Mouse (Mus musculus) spleen, embryonic (tissue): Measurements from ENCODE around the gene Lingo2.

ENCODE experiments used
- CTCF ChIA-PET: fragments of 350-600 bp; sonication (Branson Sonifier 250); formaldehyde crosslinking; loops from one replicate; lab custom pipeline; 2022; lab: Charles Lee

Gene Lingo2

DNA sequence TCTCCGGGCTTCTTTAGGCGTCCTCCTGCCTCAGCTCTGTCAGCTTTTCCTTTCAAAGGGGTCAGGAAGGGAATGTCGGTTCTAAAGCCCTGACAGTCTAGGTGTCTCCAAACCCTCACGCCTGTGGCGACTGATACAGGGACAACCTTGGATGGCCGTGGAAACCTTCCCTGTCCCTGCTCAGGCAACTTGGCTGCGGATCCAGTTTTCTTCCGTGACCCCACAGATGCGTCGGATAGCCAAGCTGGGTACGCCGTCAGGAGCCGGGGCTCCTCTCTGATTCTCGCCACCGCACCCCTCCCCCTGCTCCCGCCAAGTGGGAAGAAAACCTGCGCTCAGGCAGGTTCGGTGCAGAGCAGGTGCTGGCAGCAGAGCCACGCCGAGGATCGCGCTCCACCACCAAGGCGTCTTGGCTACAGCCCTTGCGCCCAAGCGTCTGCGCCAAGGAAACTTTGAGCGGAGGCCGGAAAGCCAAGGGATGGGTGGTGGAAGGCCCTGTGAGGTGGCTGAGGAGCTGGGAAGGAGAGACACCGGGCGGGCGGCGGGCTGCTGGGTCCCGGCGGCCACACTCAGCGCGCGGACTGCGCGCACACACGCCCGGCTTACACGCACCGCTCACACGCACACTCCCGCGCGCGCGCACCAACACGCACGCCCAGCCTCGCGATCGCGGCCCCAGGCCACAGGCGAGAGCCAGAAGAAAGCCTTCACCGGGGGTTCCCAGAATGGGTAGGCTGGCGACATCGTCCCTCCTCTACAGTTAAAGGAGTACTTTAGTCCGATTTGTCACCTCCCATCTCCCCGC, at the start of gene Lingo2:
Gene Lingo2 (minus strand): TSS at position 598 of the 805 bp plus-strand sequence.
- CTCF ChIA-PET = no interaction called here

DNA sequence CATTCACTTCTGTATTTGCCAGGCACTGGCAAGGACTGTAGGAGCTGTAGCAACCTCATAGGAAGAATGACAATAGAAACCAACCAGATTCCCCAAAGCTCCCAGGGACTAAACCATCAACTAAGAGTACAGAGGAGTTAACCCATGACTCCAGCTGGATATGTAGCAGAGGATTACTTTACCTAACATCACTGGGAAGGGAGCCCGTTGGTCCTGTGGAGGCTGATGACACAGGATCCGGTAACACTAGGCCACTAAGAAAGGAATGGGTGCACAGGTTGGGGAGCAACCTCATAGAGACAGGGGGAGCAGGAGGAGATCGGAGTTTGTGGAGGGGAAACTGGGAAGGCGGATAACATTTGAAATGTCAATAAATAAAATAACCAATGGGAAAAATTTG, 21.8 kb upstream of the Lingo2 start:
- CTCF ChIA-PET = no interaction called here

DNA sequence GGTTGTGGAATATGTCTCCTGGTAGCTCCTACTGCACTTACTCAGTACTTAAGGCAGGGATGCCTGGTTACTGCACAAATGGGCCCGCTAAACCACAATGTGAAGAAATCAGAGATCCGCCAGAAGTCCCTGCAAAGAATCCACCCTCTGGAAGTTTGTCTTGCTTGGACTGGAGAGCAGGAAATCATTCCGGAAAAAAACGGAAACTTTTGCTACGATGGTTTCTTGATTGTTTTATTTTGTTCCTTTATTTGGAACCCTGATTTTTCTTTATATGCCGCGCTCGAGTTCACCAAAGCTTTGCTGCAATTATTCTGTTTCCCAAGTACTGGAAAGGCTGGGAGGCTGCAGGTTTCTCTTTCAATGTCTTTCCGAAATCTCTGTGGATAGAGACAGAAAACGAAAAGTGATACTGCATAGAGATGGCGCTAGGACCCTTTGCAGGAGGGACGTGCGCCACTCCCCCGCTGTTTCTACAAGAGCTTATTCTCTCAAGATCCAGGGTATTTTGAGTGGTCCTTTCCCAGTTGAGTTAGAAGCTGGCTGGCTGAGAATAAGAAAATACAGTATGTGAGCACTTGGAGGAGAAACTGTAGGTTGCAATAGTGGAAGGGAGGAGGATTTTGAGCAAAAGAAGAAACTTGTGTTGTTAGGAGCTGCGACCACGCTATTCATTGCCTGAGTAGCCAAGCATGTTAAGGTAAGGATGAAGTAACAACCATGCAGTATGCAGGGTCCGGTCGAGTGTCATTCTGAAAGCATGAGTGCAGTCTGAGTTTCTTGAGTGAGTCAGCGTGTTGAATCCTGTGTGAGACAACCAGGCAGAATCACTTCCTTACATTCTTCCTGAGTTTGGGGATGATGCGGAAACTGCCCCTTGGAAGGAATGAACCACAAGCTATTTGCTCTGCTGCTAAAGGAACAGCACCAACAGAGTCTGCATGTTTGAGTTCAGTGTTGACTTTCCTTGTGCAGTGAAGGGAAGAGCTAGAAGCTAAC, 1.2 kb upstream of the Lingo2 start:
- CTCF ChIA-PET = no interaction called here

DNA sequence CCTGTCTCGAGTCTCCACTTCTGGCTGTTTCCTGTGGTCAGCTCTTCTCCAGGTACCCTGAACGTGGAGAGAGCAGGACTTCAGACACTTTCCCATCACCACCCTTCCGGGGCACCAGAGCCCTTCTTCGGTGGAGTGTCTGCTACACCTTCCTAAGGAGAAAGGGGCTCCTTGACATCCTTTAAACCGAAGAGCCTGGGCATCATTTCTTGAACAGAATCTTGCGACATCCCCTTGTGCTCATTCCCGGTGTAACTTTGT, 338 bp upstream of the Lingo2 start:
- CTCF ChIA-PET = no interaction called here

DNA sequence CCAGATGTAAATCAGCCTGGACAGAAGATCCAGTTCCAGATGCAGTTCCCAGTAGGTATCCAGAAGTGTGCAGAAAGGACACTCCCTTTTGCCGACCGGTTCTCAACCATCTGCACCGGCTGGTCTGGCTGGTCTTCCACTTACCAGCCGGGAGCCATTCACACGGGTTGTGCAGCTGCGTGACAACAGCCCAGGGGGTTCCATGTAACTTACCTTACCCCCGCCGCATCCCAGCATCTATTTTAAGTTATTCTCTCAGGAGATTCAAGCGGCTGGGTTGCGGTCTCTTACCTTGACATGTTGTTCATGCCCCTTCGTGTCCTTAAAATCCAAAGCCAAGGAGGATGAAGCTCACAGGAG, 777 bp downstream of the Lingo2 start:
- CTCF ChIA-PET = no interaction called here

DNA sequence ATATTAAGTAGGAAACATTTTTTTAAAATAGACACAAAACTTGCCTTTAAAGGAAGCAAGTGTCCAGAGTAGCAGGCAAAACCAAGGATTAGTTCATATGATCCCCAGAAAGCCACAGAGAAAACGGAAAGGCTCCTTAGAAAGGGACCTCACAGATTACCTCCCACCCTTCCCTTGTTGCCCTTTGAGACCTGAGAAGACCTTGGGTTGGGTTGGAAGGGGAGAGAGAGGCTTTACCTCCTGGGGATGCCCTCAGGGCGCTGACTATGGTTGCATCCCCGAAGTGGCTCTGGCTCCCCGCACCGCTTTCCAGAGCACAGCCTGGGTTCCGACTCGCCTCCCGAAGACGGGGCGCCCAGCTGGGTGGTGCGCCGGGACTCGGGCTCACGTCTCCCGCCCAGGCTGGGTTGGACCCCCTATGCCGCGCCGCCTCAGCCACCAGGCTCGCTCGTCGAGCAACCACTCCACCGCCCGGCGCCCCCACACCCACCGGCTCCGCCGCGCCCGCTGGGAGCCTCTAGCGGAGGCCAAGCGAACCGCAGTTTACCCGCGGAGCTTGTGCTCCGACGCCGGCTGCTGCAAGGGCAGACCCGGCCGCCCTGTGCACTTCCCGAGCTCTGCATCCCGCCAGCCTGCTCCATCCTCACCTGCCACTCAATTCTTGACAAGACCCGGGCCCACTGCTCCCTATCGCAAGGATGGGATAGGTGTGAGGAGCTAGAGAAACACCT, 1.4 kb downstream of the Lingo2 start:
- CTCF ChIA-PET = no interaction called here

DNA sequence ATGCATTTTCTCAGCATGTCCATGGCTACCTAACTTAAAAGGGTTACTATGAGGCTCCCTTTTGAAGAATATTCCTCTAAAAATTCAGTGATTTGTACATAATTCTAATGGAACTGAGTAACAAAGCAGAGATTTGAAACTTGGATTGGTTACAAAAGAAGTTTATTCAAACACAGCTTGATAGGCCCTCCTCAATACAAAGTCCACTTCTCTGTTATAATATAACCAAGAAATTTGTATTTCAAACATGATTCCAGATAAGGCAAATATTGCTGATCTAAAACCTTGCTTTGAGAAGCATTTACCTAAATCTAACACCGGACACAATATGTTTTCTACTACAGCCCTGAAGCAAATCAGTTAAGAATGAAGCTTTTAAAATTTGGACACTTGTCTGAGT, 60.7 kb downstream of the Lingo2 start:
- CTCF ChIA-PET = no interaction called here

DNA sequence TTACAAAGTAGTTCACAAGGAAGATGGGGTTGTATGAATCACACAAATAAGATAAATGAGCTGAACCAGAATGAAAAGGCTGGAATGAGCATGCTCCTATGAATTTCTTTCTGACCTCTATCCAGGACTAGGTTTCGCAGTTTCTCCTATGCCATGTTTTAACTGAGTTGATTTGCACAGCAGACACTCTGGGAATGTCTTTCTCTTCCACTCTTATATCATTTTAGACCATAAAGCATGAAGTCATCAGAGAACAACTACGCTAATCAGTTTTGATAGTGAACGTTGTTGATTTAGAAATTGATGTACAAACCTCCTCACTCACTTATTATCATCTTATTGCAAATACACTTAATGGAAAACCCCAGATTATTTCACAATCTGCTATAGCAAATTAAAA, 61.2 kb downstream of the Lingo2 start:
- CTCF ChIA-PET = no interaction called here

DNA sequence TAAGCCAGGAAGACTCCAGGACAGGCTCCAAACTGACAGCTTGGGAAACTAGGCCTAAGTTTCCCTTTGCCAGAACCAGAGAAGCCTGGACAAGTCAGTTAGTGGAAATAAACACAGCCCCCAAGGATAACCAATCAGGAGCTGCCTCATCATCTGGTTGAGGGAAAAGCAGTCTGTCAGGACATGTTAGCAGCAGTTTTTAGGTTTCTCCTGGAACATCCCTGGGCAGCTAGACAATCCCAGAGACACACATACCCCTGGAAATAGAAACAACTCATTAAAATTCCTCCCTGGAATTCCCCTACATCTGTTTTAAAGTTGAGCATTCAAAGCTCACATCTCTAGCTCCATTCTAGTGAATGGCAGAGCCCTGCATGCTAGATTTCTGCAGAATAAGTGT, 76.8 kb downstream of the Lingo2 start:
- CTCF ChIA-PET = no interaction called here

DNA sequence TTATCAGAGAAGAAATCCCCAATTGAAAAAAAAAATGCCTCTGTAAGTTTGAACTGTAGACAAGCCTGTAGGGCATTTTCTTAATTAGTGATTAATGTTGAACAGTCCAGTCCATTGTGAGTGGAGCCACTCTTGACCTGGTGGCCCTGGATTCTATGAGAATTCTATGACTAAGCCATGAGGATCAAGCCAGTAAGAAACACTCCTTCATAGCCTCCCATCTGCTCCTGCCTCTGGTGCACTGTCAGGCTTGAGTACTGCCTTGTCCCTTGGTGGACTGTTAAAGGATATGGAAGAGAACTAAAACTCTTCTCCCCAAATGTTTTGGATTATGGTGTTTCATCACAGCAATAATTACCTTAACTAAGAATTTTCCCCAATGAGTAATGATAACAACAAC, 126.6 kb downstream of the Lingo2 start:
- CTCF ChIA-PET = no interaction called here

DNA sequence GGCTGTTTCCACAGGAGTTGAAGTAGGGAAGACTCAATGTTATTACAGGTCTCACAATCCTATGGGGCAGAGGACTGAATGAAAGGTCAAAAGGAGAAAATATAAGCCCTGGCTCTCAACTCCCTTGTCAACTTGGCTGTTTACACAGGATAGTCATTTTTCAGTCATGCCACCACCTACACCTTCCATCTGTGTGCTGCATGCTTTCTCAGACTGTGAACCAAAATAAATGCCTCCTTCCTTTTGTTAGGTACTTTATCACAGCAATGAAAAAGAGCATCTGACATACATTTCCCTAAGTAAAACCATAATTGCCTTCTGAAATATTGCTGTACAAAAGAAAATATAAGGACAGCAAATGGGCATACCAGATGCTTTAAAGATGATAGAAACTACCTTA, 129.6 kb downstream of the Lingo2 start:
- CTCF ChIA-PET = no interaction called here

DNA sequence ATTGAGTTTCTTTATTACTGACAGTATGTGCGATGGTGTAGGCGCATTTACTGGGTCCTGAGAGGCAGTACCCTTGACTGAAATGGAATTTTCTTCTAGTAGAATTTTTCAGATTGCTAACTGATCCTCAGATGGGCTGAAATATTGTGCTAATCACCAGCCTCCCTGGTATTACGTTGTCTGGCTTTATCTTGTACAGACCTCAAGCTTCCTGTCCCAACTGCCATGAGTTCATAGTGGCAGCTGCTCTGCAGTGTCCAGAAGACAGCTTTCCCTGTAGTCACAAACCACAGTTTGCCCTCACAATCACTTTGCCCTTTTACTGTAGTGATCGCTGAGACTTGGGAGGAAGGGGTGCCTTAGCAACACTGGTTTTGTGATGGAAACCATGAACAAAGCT, 176.5 kb downstream of the Lingo2 start:
- CTCF ChIA-PET = no interaction called here

DNA sequence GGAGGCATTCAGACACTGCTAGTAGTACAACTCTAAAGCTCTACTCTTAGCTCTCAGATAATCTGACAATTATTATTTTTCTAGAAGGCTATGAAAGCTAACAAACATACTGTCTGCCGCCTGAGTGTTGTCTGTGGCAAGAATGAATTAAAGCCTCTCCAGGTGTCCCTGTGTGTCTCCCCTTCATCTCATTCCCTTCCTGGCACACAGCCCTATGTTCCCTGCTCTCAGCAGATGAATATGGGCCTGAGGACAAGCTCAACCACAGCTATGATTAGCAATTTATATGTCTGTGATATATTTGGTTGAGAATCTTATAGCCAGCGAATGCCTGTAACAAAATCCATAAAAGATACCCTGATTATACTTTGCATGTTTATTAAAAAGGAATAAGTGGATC, 220.9 kb downstream of the Lingo2 start:
- CTCF ChIA-PET = no interaction called here

DNA sequence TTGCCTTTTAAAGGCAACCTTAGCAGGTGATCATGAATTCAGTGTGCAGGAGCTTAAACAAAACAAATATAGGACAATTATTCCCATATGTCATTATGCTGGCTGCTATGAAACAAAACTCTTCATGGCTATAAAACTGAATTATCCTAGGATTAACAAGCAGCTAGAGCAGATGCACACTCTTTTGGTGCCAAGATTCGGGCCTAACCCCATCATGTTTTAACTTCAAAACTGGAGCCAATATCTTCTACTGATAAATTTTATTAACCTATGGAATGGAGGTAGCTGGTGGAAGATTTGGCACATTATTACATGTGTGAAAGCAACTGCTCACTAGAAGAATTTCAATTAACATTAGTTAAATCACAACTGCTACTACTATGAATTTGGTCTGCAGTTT, 235.1 kb downstream of the Lingo2 start:
- CTCF ChIA-PET = no interaction called here

DNA sequence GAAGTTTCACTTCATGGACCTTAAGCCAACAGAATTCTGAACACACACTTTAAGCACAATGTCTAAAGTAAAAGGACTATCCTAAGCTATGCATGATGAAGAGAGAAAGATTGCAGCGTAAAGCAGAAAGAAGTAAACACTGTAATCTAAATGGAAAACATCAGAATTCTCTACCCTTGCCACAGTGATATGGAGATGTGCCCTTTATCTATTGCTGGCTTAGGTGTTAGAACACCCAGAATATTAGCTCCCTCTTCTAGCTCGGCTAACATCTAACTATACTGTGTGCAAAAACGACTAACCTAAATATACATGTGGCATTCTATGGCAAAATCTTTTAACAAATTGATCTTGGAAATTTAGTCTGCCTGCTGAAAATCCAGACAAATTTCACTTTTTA, 252.7 kb downstream of the Lingo2 start:
- CTCF ChIA-PET = no interaction called here

DNA sequence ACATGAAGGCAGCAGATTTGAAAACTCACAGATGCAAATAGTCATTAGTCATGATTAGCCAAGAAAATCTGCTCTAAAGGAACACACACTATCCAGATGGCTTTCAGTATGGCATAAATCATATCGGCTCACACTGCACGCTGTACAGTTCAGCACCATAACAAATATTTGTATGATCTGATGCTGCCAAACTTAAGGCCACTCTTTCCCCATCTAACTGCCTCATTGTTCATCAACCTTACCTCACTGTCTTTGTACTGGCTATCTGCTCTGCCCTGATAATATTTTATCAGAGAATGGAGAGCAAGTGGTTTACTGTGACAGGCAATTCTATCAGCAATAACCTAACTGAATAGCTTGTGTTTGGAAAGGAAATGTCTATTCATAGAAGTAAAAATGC, 254.7 kb downstream of the Lingo2 start:
- CTCF ChIA-PET = no interaction called here

DNA sequence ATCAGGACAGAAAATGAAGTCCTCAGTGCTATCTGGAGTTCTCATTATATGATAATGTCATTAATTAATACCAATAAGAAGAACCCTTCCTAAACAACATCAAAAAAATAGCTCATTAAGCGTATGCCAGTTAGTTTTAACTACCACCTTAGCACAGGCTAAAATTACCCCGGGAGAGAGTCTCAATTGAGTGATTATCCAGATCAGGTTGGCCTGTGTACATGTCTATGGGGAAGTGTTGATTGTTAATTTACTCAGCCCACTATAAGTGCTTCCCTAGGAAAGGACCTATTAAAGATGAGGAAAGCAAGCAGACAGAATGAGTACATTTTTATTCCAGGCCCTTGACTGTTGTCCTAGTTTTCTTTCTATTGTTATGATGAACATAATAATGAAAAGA, 291.6 kb downstream of the Lingo2 start:
- CTCF ChIA-PET = no interaction called here

DNA sequence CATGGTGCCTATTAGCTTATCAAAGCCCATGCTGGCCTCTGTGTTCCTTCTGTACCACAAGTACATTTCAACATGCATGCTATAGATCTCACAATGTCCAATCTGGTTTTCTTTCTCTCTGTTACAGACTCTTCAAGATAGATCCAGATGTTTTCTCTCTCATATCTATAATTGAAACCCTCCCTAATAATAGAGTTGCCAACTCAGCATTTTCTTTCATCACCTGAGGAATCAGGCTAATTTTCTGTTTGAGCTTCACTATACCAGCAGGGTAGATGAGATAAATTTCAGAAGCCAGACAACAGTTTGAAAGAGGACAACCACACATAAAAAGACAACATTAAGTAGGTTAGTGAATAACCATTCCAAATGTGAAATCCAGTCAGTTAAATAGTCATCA, 303.8 kb downstream of the Lingo2 start:
- CTCF ChIA-PET = no interaction called here

DNA sequence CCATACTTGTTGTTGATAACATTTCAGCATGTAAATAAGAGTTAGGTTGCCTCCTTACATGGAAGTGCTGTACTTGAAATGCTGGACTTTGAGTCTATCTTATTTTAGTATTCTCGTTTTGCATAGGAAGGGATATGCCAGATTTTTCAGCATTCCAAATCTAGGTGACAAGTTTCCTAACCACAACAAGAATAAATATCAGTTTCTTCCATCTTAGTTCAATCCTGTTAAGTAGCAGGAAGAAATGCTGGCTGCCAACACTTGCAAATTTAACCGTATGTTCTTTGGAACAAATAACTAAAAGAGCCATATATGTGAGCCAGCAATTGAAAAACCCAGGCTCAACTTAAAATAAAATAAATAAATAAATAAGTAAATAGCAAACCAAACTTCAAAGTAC, 315.9 kb downstream of the Lingo2 start:
- CTCF ChIA-PET = no interaction called here

DNA sequence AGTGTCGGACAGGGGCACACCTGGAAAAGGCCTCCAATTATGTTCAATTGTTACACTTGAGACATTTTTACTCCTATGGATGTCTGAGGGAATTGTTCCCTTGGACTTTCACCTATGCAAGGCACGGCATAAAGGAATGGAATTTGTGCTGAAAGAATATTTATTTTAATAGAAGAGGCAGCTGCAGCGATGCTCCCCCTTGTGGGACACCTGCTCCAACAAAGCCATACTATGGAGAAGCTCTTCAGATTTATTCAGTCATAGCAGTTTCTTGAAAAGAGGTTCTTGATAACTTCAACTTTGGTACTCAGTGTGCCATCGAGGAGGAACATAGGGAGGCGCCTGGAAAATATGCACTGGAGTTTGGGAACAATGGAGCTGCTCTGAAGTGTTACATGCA, 374.7 kb downstream of the Lingo2 start:
- CTCF ChIA-PET = no interaction called here

DNA sequence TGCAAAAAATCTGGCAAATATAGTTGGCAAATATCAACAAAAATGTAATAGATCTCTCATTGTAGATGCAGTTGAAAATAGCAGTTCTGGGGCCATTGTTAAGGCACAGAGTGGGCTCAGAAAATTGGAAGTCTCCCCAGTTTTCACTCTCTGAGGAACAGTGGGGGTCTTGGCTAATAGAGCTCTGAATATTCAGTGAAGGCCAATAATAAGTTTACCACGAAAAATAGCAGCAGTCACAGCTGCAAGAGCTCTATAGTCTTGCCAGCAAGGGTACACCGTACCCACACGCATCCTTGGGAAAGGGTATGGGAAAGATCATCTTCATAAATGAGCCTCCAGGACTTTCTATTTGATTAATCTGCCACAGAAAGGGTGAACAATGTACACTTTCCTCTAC, 375.3 kb downstream of the Lingo2 start:
- CTCF ChIA-PET = no interaction called here

DNA sequence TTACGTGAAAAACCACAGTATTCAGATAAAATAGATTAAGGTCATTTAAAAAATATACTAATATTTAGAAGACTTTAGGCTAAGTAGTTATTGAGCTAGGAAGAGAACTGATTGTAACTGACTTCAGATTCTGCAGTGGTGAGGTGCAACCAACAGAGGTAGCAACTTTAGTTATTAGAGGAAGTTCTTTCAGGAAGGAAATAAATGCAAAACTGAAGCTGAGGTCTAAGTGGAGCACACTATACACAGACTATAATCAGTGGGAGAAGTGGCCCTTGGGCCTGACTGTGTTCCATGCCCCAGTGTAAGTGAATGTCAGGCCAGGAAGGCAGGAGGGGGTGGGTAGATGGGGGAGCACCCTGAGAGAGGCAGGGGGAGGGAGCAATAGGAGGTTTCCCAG, 385.0 kb downstream of the Lingo2 start:
- CTCF ChIA-PET = no interaction called here

DNA sequence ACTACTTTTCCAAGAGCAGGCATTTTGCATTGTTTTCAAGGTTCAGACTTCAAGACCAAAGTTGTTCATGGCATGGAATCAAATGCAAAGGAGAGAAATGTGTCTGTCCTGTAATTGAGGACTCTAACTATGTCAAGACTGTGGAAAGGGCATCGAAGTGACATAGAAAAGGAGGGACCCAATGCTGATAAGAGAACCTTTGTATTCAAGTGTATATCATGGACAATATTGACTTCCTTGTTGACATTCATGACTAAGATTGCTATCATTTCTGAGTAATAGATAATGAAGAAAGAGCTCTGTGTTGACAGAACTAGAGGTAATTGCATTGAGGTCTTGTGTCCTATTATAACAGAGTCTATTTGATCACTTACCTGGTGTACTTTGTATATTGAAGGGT, 390.6 kb downstream of the Lingo2 start:
- CTCF ChIA-PET = no interaction called here
